Mouse (Mus musculus) c-Kit-positive CD71-negative TER-119-negative erythroid progenitor cells, embryonic 14.5 days (primary cell): ENCODE measurements around the gene Gm13691.
A peak's percentile ranks its signal among the peaks of the same experiment; 100 is the strongest.
"Not testable (repeated sequence)": the region's sequence is repeated elsewhere in the genome, so short reads cannot be mapped to it uniquely, and the experiment has no call there.

Experiments used
- DNase-seq: peaks from one replicate; pipeline ENCODE4 v3.0.0-alpha.2; 2013; ENCODE audit warnings: low read depth

Gene Gm13691

GRCm38 (mm10) chr2:83990253-83990652 is at the start of gene Gm13691:
Gm13691 (plus strand) TSS chr2:83990553.
- not testable (repeated sequence) for DNase-seq

- peak; percentile 32 for DNase-seq
Measured at GRCm38 (mm10) chr2:83940931-83941361, 49.4 kb upstream of the Gm13691 start, which contains the start of gene Zswim2. Zswim2 (minus strand) TSS chr2:83941228.

- no peak for DNase-seq
Measured at GRCm38 (mm10) chr2:83941378-83941777, 49.0 kb upstream of the Gm13691 start.

GRCm38 (mm10) chr2:83941792-83942191 is 48.6 kb upstream of the Gm13691 start:
- DNase-seq: no peak

GRCm38 (mm10) chr2:83955393-83955792 is 35.0 kb upstream of the Gm13691 start, which contains the start of gene Gm13698:
Gm13698 (plus strand) TSS chr2:83955693.
- not testable (repeated sequence) for DNase-seq

- not testable (repeated sequence) for DNase-seq
Measured at GRCm38 (mm10) chr2:83961203-83961602, 29.1 kb upstream of the Gm13691 start, which contains the start of gene Gm13693. Gm13693 (plus strand) TSS chr2:83961503.

- not testable (repeated sequence) for DNase-seq
Measured at GRCm38 (mm10) chr2:83967013-83967412, 23.3 kb upstream of the Gm13691 start, which contains the start of gene Gm13695. Gm13695 (plus strand) TSS chr2:83967313.

- DNase-seq: not testable (repeated sequence)
Measured at GRCm38 (mm10) chr2:83972823-83973222, 17.5 kb upstream of the Gm13691 start, which contains the start of gene Gm13696. Gm13696 (plus strand) TSS chr2:83973123.

- not testable (repeated sequence) for DNase-seq
Measured at GRCm38 (mm10) chr2:83978633-83979032, 11.7 kb upstream of the Gm13691 start, which contains the start of gene Gm13694. Gm13694 (plus strand) TSS chr2:83978933.

- DNase-seq: not testable (repeated sequence)
Measured at GRCm38 (mm10) chr2:83984443-83984842, 5.9 kb upstream of the Gm13691 start, which contains the start of gene Gm13697. Gm13697 (plus strand) TSS chr2:83984743.

- DNase-seq: peak; percentile 30
Measured at GRCm38 (mm10) chr2:83993639-83994255, 3.4 kb downstream of the Gm13691 start.

GRCm38 (mm10) chr2:83994526-83994925 is 4.2 kb downstream of the Gm13691 start:
- DNase-seq: not testable (repeated sequence)

- DNase-seq: no peak
Measured at GRCm38 (mm10) chr2:84008913-84009312, 18.6 kb downstream of the Gm13691 start.

- DNase-seq: no peak
Measured at GRCm38 (mm10) chr2:84009818-84010217, 19.5 kb downstream of the Gm13691 start.

- no peak for DNase-seq
Measured at GRCm38 (mm10) chr2:84014572-84014971, 24.2 kb downstream of the Gm13691 start.

GRCm38 (mm10) chr2:84016291-84016690 is 25.9 kb downstream of the Gm13691 start:
- DNase-seq: not testable (repeated sequence)

GRCm38 (mm10) chr2:84018330-84018729 is 28.0 kb downstream of the Gm13691 start:
- peak; percentile 18 for DNase-seq

GRCm38 (mm10) chr2:84019519-84020305 is 29.4 kb downstream of the Gm13691 start:
- DNase-seq: peak; percentile 41

- DNase-seq: no peak
Measured at GRCm38 (mm10) chr2:84021930-84022329, 31.6 kb downstream of the Gm13691 start.

- no peak for DNase-seq
Measured at GRCm38 (mm10) chr2:84022905-84023304, 32.6 kb downstream of the Gm13691 start.

- no peak for DNase-seq
Measured at GRCm38 (mm10) chr2:84023319-84023718, 33.0 kb downstream of the Gm13691 start.

- no peak for DNase-seq
Measured at GRCm38 (mm10) chr2:84025217-84025616, 34.9 kb downstream of the Gm13691 start.

- DNase-seq: no peak
Measured at GRCm38 (mm10) chr2:84032505-84032904, 42.2 kb downstream of the Gm13691 start.
